Mouse (Mus musculus) liver, adult (tissue): ENCODE measurements around the gene Sh3gl1.

Experiments used
- GATA4 ChIP-seq: IDR thresholded peaks from 2 replicates; pipeline ENCODE4 v1.6.1; 2014; ENCODE audit warnings: mild to moderate bottlenecking, low read length; ENCODE audit not compliant: insufficient replicate concordance

Sh3gl1 gene

DNA sequence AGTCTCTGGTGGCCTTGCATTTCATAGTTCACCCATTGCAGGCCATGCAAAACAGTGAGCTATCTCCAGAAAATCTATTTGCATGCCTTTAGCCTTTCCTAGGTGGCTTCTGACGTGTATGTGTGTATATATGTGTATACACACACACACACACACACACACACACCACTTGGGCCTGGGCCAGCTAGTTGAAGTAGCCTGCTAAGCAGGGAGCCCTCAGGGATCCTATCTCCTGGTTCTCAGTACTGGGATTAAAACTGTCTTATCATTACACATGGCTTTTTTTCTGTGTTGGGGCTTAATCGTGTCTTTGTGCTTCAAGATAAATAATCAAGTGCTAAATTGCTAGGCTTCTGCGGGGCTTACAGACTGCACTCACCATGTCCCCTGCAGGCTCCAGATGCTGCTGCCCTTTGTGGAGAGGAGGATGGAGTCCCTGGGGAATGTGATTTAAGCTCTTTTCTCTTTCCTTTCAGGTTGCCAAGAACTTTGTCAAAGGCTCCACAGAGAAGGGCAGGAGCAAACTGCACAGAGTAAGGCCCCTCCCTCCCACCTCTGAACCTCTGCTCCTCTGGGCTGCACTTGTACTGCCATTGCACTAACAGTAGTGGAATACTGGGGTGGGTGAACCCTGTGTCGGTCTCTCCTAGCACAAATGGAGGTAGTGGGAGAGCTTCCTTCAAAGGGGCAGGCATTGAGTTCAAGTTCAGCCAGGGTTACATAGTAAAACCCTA, 19.7 kb upstream of the Sh3gl1 start:
- TF ChIP-seq GATA4: no peak

DNA sequence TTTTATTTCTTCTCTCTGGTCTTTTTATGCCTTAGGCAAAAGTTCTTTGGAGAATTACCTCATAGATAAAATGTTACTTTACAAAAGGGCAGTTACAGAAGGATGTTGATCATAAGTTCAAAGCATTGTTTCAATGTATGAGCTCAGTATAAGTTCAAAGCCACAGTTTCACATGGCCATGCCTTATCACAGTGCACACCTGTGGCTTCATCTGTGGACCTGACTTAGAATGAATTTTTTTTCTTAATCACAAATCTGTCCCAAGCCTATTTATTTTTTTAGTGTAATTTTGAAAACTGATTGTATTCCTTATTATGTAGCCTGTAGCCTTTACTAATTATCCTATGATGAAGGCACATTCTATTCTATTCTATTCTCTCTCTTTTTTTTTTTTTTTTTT, 18.5 kb upstream of the Sh3gl1 start:
- TF ChIP-seq GATA4: no peak

DNA sequence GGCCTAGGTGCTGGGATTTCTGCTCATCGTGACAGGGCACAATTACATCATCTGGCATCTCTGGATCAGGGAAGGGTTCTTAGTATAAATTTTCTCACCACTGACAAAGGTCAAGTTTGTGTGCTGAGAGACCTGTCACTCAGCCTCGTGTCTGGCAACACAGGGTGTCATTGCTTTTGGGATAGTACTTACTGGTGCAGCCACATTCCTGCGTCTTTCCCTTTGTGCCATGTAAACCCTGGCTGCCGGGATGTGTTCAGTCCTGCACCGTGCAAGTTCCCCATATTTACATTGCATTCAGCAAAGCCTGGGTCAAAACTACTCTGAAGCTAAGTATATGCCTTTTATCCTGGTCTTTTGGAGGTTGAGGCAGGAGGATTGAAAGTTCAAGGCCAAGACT, 14.9 kb upstream of the Sh3gl1 start:
- TF ChIP-seq GATA4: no peak

DNA sequence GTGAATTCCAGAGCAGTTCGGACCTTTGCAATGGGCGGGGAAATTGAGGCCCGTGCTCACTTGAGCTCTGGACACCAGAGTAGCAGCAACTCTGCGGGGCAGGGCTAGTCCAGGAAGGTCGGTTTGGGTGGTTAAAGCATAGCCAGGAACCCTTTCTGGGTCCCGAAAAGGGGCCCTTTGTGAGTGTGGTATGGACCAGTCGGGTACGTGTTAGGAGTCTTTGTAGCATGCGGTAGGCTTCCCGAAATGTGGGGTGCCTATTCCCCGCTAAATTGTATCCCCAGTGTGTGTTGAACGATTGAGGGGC, 4.4 kb upstream of the Sh3gl1 start:
- no peak for TF ChIP-seq GATA4

DNA sequence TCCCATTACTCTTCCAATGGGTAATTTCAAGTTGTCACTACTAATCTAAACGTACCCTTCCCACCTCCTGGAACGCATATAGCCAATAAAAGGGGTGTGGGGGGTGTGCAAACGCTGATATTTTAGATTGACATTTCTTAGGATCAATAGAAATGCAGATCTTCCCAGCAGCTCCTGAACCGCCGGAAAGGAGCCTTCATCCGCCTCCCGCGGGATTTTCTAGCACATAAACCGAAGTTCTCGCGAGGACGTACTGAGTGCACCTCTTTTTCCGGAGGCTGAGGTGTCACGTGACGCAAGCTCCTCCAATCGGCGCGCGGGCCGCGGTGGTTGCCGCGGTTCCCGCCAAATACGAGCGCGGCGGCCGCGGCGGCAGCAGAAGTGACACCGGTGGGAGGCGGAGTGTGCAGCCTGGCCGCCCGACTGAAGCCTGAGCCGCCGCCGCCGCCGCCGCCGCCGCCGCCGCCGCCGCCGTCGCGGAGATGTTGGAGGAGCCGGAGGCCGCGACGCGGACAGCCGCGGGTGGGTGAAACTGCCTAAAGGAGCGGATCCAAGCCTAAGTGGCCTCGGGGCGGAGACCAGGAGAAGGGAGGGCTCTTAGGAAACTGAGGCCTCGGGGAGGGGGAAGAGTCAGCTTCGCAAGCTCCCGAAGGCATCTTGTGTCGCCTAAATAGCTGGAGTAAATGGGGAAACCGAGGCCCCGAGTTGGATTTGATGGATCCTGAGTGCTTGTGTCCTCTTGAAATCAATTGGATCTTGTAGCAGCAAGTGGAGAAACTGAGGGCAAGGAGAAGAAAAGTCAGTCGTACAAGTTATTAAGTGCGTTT, 3.8 kb upstream of the Sh3gl1 start, which contains the start of gene Chaf1a:
Gene Chaf1a, plus strand, starts transcription at position 410 of the 827 bp plus-strand sequence.
- TF ChIP-seq GATA4: peak; percentile 20; the same call in 1 of the 2 replicates

DNA sequence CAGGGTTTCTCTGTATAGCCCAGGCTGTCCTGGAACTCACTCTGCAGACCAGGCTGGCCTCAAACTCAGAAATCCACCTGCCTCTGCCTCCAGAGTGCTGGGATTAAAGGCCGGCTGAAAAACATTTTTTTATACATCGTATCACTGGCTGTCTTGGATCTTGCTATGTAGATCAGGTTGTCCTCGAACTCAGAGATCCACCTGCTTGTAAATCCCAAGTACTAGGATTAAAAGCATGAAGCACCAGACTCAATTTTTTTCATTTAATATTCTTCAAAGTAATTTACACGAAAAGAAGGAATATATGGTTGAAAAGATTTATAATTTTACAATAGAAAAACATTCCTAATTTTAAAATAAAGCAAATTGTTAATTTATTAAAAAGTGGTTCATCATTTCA, 2.9 kb upstream of the Sh3gl1 start:
- TF ChIP-seq GATA4: no peak

DNA sequence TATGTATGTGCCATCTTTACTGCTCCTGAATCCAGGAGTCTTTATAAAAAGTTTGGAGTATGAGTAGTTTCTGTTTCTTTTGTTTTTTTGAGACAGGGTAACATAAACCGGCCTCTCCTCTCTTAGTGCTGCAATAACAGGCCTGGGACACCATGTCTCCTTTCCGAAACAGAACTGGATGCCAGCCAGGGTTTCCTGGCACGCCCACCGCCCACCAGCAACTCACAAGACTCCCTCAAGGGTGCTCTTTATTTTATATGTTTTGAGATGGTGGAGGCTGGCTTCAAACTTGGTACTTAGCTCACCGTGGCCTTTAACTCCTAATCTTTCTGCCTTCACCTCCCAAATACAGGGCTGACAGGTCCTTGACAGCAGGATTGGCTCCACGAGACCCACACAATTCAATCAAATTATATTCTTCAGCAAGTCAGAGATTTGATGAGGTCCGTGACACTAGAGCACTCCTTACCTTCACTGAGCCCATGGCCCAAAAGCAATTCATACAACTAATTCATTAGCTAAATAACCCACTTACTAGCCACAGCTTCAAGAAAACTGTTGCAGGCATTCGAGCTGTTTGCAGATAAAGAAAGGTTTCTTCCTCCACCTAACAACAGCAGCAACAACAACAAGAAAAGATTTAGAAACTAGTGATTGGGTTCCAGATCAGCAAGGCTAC, 2.3 kb upstream of the Sh3gl1 start:
- no peak for TF ChIP-seq GATA4

DNA sequence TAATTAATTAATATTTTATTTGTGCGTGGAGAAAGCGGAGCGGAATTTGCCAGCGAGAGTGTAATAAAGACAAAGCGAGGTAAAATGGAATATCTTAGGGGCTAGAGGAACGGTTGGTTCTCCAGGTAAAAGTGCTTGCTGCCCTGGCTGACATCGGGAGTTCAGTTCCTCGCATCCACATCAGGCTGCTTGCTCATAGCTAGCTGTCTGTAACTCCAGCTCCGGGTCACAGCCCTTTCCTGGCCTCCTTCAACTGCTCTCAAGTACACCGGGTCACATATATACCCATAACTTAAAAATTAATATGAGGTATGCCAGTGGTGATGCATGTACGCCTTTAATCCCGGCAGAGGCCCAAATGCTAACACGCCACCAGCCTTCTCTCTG, 459 bp upstream of the Sh3gl1 start:
- no peak for TF ChIP-seq GATA4

DNA sequence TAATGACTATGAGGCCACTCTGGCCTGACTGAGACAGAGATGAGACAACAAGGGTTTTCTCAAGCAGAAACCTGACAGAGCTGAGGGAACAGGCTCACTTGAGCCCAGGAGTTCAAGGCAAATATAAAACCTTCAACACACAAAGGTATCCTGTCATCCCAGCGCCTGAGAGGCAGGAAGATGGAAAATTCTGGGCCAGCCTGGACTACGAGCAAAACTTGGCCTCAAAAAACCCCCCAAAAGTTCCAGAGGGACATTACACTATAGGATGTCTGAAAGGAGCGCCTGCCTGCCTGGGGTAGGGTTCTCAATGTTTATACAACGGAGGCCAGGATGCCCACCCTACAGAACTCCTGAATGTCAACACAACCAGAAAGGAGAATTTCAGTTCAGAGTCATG, 1.2 kb downstream of the Sh3gl1 start:
- TF ChIP-seq GATA4: no peak

DNA sequence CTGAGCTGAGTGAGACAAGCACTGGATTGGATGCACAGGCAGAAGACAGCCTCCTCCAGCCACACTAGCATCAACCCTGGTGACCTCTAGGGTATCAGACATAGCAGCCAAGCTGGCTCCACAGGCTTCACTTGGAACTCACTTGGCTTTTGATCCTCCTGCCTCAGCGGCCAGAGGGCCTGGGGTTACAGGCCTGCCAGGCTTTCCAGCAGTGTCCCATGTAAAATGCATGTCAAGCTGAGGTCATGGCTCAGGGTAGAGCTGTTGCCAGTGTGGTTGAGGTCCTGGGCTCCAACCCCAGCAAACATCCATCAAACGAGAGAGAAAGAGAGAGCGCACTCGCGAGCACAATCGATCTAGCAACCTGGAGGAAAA, 1.7 kb downstream of the Sh3gl1 start:
- no peak for TF ChIP-seq GATA4

DNA sequence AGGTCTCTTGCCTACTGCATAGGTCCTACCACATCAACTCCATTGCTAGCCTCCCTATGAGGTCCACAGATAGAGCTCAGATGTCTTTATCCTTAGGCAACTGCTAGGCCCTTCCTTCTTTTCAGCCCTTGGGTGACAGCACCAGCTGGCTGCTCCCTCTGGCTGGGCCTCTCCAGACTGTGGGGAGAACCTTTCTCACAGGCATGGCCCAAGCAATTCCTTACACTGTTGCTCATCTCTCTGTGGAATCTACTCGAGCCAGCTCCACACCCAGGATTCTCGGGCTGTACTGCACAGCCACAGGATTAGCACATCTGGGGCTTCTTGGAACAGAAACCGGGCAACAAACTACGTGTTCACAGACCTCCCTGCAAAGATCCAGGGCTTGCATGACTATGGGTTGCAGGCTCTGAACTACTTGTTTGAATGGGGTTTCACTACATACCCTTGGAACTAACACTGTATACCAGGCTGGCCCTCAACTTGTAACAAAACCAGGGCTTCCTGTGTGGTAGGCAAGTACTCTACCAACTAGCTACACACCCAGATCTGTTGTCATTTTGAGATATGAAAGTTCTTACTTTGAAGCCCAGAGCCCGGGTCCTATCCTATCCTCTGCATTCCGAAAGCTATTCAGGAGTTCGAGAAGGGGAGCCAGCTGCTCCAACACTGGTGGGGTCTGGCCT, 2.3 kb downstream of the Sh3gl1 start:
- no peak for TF ChIP-seq GATA4

DNA sequence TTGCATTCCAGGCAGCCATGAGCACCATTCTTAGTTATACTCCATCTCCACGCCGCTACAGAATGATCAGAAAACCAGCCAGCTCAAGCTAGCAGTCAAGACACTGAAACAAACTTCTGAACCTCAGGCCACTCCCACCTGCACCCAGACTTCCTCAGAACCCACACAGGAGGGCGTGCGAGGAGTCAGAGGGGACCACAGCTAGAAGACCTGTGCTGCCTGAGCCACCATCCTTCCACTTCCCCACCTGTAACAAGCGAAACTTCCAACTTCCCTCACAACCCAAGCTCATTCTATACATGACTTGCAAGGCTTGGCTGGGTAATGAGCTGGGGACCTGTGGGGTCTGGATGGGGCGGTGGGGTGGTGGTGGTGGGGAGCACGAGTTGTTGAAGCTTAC, 3.6 kb downstream of the Sh3gl1 start:
- TF ChIP-seq GATA4: no peak

DNA sequence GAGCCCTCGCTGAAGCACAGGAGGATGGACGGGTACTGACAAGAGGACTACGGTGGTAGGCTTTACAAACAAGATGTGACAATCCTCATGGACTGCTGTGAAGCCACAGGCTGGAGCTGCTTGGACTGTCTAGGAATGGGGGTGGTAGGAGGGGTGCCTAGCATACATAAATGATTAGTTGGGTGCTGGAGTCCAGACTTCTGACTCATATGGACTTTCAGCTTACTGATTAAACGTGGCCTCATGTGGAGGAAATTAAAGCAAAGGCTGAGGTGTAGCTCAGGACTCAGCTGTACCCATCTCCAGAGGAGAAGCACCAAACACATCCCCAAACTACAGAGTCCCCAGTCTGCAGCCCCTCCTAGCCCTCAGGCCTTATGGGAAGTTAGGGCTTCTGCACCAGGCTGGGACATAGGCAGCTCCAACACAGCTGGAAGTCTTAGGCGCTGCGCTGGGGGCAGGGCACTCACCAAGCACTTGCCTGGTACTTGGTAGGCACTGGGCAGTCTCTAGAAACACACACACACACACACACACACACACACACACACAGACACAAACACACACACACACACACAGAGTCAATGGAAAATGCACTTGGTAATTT, 4.2 kb downstream of the Sh3gl1 start:
- TF ChIP-seq GATA4: no peak

DNA sequence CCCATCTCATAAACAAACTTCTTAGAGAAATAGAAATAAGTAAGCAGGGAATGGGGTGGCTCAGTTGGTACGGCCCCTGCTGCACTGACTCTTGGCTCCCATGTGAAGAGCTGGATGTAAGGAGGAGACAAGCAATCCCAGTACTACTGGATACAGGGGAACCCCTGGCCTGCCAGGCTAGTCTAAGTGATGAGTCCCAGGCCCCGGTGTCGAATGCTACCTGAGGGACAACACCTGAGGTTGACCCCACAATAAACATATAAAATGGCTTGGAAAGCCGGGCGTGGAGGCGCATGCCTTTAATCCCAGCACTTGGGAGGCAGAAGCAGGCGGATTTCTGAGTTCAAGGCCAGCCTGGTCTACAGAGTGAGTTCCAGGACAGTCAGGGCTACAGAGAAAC, 5.0 kb downstream of the Sh3gl1 start:
- TF ChIP-seq GATA4: no peak

DNA sequence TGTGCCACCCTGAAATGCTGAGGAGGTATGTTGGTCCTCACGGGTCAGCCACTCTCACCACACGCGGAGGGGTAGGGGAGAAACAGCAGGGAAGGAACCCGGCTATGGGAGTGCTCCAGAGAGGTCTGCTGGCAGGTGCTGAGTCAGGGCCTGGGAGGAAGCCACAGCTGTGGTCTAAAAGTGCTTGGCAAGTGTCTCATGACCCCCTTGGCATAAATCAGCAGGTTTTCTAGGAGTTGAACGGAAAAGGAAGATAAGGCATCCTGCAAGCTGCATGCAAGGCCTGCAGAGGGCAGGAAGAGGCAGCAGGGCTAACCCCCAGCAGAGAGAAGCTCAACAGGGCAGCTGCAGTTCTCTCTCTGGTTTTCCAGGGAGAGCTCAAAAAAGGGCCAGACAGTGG, 5.5 kb downstream of the Sh3gl1 start:
- peak; percentile 61; the same call in 1 of the 2 replicates for TF ChIP-seq GATA4
